Mouse (Mus musculus) T-helper 17 cell (primary cell): ENCODE measurements around the gene Tmem117.

Source experiments
- in situ Hi-C, 2 experiments: fragments of 300-600 bp; cut with MboI, MseI; formaldehyde crosslinking; loops; 1 replicate in 1 of 2; 2 replicates in 1 of 2; pipeline ENCODE4 v1.15.1; 2025; ENCODE audit warnings: high pct_unique_total_duplicates in 2 of 2

Gene Tmem117

DNA sequence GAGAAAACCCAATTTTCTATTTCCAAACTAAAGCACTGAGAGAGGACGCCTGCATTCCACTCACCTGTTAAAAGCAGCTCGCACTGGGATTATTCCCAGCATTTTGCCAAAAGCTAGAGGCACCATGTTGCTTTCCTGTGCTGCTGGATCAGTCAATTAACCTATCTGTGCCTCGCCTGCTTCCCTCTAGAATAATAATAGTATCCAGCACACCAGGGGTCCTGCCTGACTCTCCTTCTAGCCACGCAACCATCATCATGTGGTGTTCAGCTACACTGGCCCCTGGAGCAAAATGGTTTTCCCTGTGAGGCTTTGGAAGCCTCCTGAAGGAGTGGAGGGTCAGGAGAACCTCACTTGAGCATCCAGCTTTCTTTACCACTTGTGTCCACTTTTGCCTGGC, 502.4 kb downstream of the Tmem117 start:
- in situ Hi-C loops, result no loop called here

DNA sequence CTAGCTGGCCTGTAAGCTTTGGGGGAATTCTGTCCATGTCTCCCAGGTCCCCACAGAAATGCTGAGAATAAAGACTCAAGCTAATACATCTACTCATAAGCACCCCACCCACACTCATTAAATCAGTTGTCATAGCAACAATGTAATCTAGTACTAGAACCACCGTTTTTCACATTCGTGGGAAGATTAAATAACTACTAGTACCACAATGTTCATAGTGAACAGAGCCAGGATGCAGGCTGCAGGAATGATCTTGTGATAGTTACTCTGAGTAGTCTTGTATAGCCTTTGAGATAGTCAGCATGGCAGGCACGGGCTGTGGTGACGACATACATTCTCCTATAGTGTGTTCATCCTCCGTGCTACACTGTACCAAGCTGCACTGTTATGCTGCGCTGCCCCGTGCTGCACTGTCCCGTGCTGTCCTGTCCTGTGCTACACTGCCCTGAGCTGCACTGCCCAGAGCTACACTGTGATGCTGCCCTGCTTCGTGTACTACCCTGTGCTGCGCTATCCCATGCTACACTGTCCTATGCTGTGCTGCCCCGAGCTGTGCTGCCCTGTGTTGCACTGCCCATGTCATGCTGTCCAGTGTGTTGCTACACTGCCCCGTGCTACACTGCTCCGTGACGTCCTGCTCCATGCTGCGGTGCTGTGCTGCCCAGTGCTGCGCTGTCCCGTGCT, 507.0 kb downstream of the Tmem117 start:
- in situ Hi-C loops, result no loop called here

DNA sequence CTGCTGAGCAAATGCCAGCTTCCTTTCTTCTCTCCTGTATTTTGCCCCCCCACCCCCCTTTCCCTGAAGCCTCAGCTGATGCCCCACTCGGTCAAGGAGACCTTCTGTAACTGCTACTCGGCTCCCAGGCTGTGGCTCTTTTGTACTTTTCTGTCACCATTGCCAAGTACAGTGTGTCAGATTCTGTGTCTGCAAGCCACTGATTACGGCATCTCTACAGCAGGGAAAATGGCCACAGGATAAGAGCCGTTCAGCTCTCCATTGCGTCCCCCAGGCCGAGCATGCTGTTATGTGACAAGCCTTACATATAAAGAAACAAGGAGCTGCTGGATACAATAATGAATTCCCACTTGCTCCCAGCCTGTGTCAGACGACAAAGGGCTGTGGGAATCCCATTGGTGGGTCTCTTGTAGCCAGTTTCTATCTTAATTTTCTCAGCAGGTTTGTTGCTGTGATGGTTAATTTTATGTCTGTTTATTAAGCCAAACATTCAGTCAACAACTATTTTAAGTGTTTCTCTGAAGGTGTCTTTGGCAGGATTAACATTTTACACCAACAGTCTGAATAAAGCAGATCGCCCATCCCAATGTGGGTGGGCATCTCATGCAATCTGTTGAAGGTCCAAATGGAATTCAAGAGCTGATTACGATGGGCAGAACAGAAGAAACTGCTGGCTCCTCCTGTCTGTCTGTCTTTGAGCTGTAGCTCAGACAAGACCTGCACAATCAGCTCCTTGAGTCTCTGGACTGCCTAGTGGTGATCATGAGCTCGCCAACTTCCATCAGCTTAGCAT, 508.2 kb downstream of the Tmem117 start:
- in situ Hi-C loops, result no loop called here

GRCm38 (mm10) chr15:95138709-95139409, 509.8 kb downstream of the Tmem117 start:
- in situ Hi-C loops, result no loop called here

GRCm38 (mm10) chr15:95144131-95144530, 515.1 kb downstream of the Tmem117 start:
- in situ Hi-C loops, result loop anchor here in 1 of 2 experiments (10.0 kb wide), 1 partner anchor 241 kb away; no protein-coding TSS in a partner anchor

- in situ Hi-C loops, result loop anchor here in 1 of 2 experiments (10.0 kb wide), 1 partner anchor 240 kb away; no protein-coding TSS in a partner anchor
These were observed 516.1 kb downstream of the Tmem117 start for GRCm38 (mm10) chr15:95145118-95145517.
